Comparison of ENCODE assay signal across 32 mouse cellular contexts in the genomic region with DNA sequence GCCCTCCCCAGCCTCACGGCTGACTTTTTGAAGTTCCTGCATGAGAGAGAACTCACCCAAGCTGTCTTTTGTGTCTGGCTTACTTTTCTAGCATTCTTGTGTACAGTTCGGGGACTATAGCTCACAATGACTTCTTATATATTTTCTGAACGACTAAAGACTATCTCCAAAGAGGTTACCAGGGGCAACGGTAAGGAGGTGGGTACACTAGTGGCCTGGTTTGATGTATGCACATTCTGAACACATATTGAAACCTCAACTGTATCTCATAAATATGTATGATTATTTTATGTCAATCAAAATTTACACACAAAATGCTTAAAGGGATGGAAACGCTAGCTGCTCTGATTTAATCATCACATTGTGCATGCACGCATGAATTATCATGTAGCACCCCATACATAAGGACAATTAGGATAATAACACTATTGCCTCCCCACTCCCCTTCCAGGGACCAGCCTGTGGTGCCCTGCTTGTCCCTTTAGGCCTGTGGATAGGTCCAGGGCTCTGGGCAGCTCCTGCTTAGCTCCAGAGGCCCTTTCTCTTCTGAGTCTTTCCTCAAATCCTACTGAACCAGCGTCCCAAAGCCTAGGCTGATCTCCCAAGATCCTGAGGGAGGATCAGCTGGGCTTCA. TPM values are rescaled to one million over a fixed set of nuclear protein-coding genes. Genes with fewer than 3 reads are reported as not detected.
A peak's percentile ranks its signal among the peaks of the same experiment; 100 is the strongest.
DNase-seq lines count a peak whose midpoint lies in the region; ATAC-seq lines count a peak whose summit lies in the region.
"Had no signal": no experiment of that assay in that cellular context is flagged by ENCODE, and none has a peak within 500 bp of the region (broad histone marks: within the 10 kb centered on the region; RNA-seq: fewer than 3 reads in every experiment).

No protein-coding gene starts in this region.

- no peak overlapping the region for H3K9ac ChIP-seq in hindbrain, embryonic 12.5 days
- H3K9ac ChIP-seq in hindbrain, embryonic 11.5 days (ENCODE audit: low read depth, low read length) = no peak overlapping the region
- 0 out of 2 replicates have a peak overlapping the region, but pooled peaks have one; percentile 31 for H3K9ac ChIP-seq in neural tube, embryonic 13.5 days
- no peak overlapping the region for H3K9ac ChIP-seq in neural tube, embryonic 15.5 days (replicated peaks)
- no peak overlapping the region for H3K9ac ChIP-seq in midbrain, embryonic 15.5 days
- H3K9ac ChIP-seq in kidney, embryonic 14.5 days (ENCODE audit: low read depth, low read length) = no peak overlapping the region
- H3K9ac ChIP-seq: embryonic facial prominence, embryonic 13.5 days; heart, embryonic 15.5 days; limb, embryonic 15.5 days; liver, embryonic 13.5 days had no signal

- H3K4me1 ChIP-seq in hindbrain, embryonic 12.5 days = peaks cover 17% of the 10 kb centered on the region
- H3K4me1 ChIP-seq in hindbrain, embryonic 11.5 days (replicated peaks; ENCODE audit: control insufficient read depth, insufficient read depth, low read length) = no peaks in the 10 kb centered on the region
- H3K4me1 ChIP-seq in neural tube, embryonic 13.5 days (replicated peaks) = peaks cover 18% of the 10 kb centered on the region
- H3K4me1 ChIP-seq in neural tube, embryonic 15.5 days = peaks cover 8% of the 10 kb centered on the region
- H3K4me1 ChIP-seq in midbrain, embryonic 15.5 days = peaks cover 16% of the 10 kb centered on the region
- no peaks in the 10 kb centered on the region for H3K4me1 ChIP-seq in kidney, embryonic 14.5 days (ENCODE audit: control insufficient read depth, insufficient read depth, low read length)
- H3K4me1 ChIP-seq: embryonic facial prominence, embryonic 13.5 days; heart, embryonic 15.5 days; limb, embryonic 15.5 days; liver, embryonic 13.5 days had no signal

- ATAC-seq in hindbrain, embryonic 12.5 days (ENCODE audit: low FRiP score) = peak; percentile 35; the same call in 1 of the 2 replicates
- no peak for ATAC-seq in hindbrain, embryonic 11.5 days (ENCODE audit: low FRiP score)
- no peak for ATAC-seq in neural tube, embryonic 13.5 days (ENCODE audit: low read depth)
- no peak for ATAC-seq in neural tube, embryonic 15.5 days (ENCODE audit: low FRiP score)
- 0 out of 2 replicates have a peak, but pooled peaks have one; percentile 56 for ATAC-seq in midbrain, embryonic 15.5 days (replicated peaks)
- no peak for ATAC-seq in kidney, embryonic 14.5 days (ENCODE audit: low FRiP score, low TSS enrichment)
- ATAC-seq: CD4-positive, CD25-positive, alpha-beta regulatory T cell, adult 4 months; intestine, postnatal 0 days had no signal

- H3K4me2 ChIP-seq in hindbrain, embryonic 12.5 days (replicated peaks) = no peak overlapping the region
- H3K4me2 ChIP-seq in hindbrain, embryonic 11.5 days (replicated peaks; ENCODE audit: low read depth, low read length) = no peak overlapping the region
- H3K4me2 ChIP-seq in neural tube, embryonic 13.5 days = no peak overlapping the region
- H3K4me2 ChIP-seq in neural tube, embryonic 15.5 days = no peak overlapping the region
- H3K4me2 ChIP-seq in midbrain, embryonic 15.5 days = no peak overlapping the region
- no peak overlapping the region for H3K4me2 ChIP-seq in kidney, embryonic 14.5 days (replicated peaks; ENCODE audit: low read depth, low read length)
- H3K4me2 ChIP-seq: embryonic facial prominence, embryonic 13.5 days; heart, embryonic 15.5 days; limb, embryonic 15.5 days; liver, embryonic 13.5 days had no signal

- H3K27me3 ChIP-seq in hindbrain, embryonic 12.5 days = no peaks in the 10 kb centered on the region
- no peaks in the 10 kb centered on the region for H3K27me3 ChIP-seq in hindbrain, embryonic 11.5 days (ENCODE audit: control insufficient read depth, insufficient read depth, low read length)
- H3K27me3 ChIP-seq in neural tube, embryonic 13.5 days = no peaks in the 10 kb centered on the region
- H3K27me3 ChIP-seq in neural tube, embryonic 15.5 days (replicated peaks) = no peaks in the 10 kb centered on the region
- H3K27me3 ChIP-seq in midbrain, embryonic 15.5 days (replicated peaks) = no peaks in the 10 kb centered on the region
- H3K27me3 ChIP-seq in kidney, embryonic 14.5 days (ENCODE audit: control insufficient read depth, insufficient read depth, low read length) = no peaks in the 10 kb centered on the region
- H3K27me3 ChIP-seq: embryonic facial prominence, embryonic 13.5 days; heart, embryonic 15.5 days; limb, embryonic 15.5 days; liver, embryonic 13.5 days had no signal

- no peak for DNase-seq in hindbrain, embryonic 11.5 days (ENCODE audit: low spot score)
- no peak for DNase-seq in gastrocnemius, adult 8-10 months (ENCODE audit: low spot score in 2 of 2)
- DNase-seq: adrenal gland, postnatal 14 days; cerebellum, adult 11-12 months; cerebellum, adult 9-11 months; gastrocnemius, postnatal 25 days; heart, adult 11 months; kidney, adult 9 months; kidney, postnatal 14 days; layer of hippocampus, adult 9-11 months; liver, embryonic 13.5 days; lung, adult 2 months; lung, postnatal 10 days; right cerebral cortex, postnatal 4 days; thymus, adult 18-20 months; thymus, postnatal 36 days had no signal

- 69% methylated on average over 7 of the region's 7 CpGs for WGBS in hindbrain, embryonic 12.5 days
- 77% methylated on average over 7 of the region's 7 CpGs for WGBS in hindbrain, embryonic 11.5 days
- 76% methylated on average over 7 of the region's 7 CpGs for WGBS in neural tube, embryonic 13.5 days
- 68% methylated on average over 7 of the region's 7 CpGs for WGBS in neural tube, embryonic 15.5 days
- WGBS in midbrain, embryonic 15.5 days = 49% methylated on average over 7 of the region's 7 CpGs
- 89% methylated on average over 7 of the region's 7 CpGs for WGBS in kidney, embryonic 14.5 days

- no peak overlapping the region for H3K4me3 ChIP-seq in hindbrain, embryonic 12.5 days
- H3K4me3 ChIP-seq in hindbrain, embryonic 11.5 days (ENCODE audit: low read depth, low read length) = no peak overlapping the region
- no peak overlapping the region for H3K4me3 ChIP-seq in neural tube, embryonic 13.5 days
- H3K4me3 ChIP-seq in neural tube, embryonic 15.5 days (replicated peaks) = no peak overlapping the region
- no peak overlapping the region for H3K4me3 ChIP-seq in midbrain, embryonic 15.5 days
- no peak overlapping the region for H3K4me3 ChIP-seq in kidney, embryonic 14.5 days (ENCODE audit: low read length)
- H3K4me3 ChIP-seq: embryonic facial prominence, embryonic 13.5 days; heart, embryonic 10.5 days; heart, embryonic 15.5 days; limb, embryonic 10.5 days; limb, embryonic 15.5 days; liver, embryonic 13.5 days had no signal

- H3K9me3 ChIP-seq in hindbrain, embryonic 12.5 days (replicated peaks) = no peaks in the 10 kb centered on the region
- no peaks in the 10 kb centered on the region for H3K9me3 ChIP-seq in hindbrain, embryonic 11.5 days (ENCODE audit: control insufficient read depth, low read length)
- no peaks in the 10 kb centered on the region for H3K9me3 ChIP-seq in neural tube, embryonic 13.5 days
- no peaks in the 10 kb centered on the region for H3K9me3 ChIP-seq in neural tube, embryonic 15.5 days (replicated peaks)
- H3K9me3 ChIP-seq in midbrain, embryonic 15.5 days = no peaks in the 10 kb centered on the region
- no peaks in the 10 kb centered on the region for H3K9me3 ChIP-seq in kidney, embryonic 14.5 days (ENCODE audit: control insufficient read depth, low read length)
- H3K9me3 ChIP-seq: embryonic facial prominence, embryonic 13.5 days; heart, embryonic 10.5 days; heart, embryonic 15.5 days; limb, embryonic 10.5 days; limb, embryonic 15.5 days; liver, embryonic 13.5 days had no signal

- no peaks in the 10 kb centered on the region for H3K36me3 ChIP-seq in hindbrain, embryonic 12.5 days
- no peaks in the 10 kb centered on the region for H3K36me3 ChIP-seq in hindbrain, embryonic 11.5 days (ENCODE audit: control insufficient read depth, insufficient read depth, low read length)
- no peaks in the 10 kb centered on the region for H3K36me3 ChIP-seq in neural tube, embryonic 13.5 days
- H3K36me3 ChIP-seq in neural tube, embryonic 15.5 days = no peaks in the 10 kb centered on the region
- no peaks in the 10 kb centered on the region for H3K36me3 ChIP-seq in midbrain, embryonic 15.5 days (replicated peaks)
- H3K36me3 ChIP-seq in kidney, embryonic 14.5 days (ENCODE audit: control insufficient read depth, insufficient read depth, low read length) = no peaks in the 10 kb centered on the region
- H3K36me3 ChIP-seq: embryonic facial prominence, embryonic 13.5 days; heart, embryonic 10.5 days; heart, embryonic 15.5 days; limb, embryonic 10.5 days; limb, embryonic 15.5 days; liver, embryonic 13.5 days had no signal

- H3K27ac ChIP-seq in hindbrain, embryonic 12.5 days = peak overlapping the region; percentile 68; the same call in 1 of the 2 replicates
- H3K27ac ChIP-seq in hindbrain, embryonic 11.5 days (ENCODE audit: low read depth, low read length) = no peak overlapping the region
- no peak overlapping the region for H3K27ac ChIP-seq in neural tube, embryonic 13.5 days (replicated peaks)
- H3K27ac ChIP-seq in neural tube, embryonic 15.5 days (replicated peaks) = no peak overlapping the region
- H3K27ac ChIP-seq in midbrain, embryonic 15.5 days = peak overlapping the region; percentile 65
- H3K27ac ChIP-seq in kidney, embryonic 14.5 days (ENCODE audit: low read depth, low read length) = no peak overlapping the region
- H3K27ac ChIP-seq: embryonic facial prominence, embryonic 13.5 days; heart, embryonic 10.5 days; heart, embryonic 15.5 days; limb, embryonic 10.5 days; limb, embryonic 15.5 days; liver, embryonic 13.5 days; macrophage; stomach, postnatal 0 days had no signal

RNA-seq across cellular contexts. Expression of a gene that starts 33.0 kb away (rescaled TPM):
- 2.0 and 2.6 TPM in 2 replicates for polyA plus RNA-seq in hindbrain, embryonic 12.5 days (2016; fragmentation: Nextera tagmentation; extraction: Ambion mirVana)
- polyA plus RNA-seq in hindbrain, embryonic 11.5 days (2014; fragmentation: Nextera tagmentation; extraction: Ambion mirVana) = 1.4 and 1.8 TPM in 2 replicates
- polyA plus RNA-seq in neural tube, embryonic 13.5 days (2015; fragmentation: Nextera tagmentation; extraction: Ambion mirVana) = 6.3 and 8.8 TPM in 2 replicates
- polyA plus RNA-seq in neural tube, embryonic 15.5 days (2015; fragmentation: Nextera tagmentation; extraction: Ambion mirVana) = 11.2 and 12.4 TPM in 2 replicates
- 5.8 and 9.3 TPM in 2 replicates for polyA plus RNA-seq in midbrain, embryonic 15.5 days (2015; fragmentation: Nextera tagmentation; extraction: Ambion mirVana)
- total RNA-seq in gastrocnemius, adult 8-10 months (2022) = 1 to 10 TPM; 3.0 to 6.3 (median 4.2) TPM
- 1.5 and 1.9 TPM in 2 replicates for polyA plus RNA-seq in kidney, embryonic 14.5 days (2014; fragmentation: Nextera tagmentation; extraction: Ambion mirVana)
- total RNA-seq: common myeloid progenitor, adult 5-6 weeks had no signal
- polyA plus RNA-seq: CD4-positive, CD25-positive, alpha-beta regulatory T cell, adult 4 months; macrophage had no signal

RNA-seq across cellular contexts. Expression of a gene that starts 46.2 kb away (rescaled TPM):
- polyA plus RNA-seq in hindbrain, embryonic 12.5 days (2016; fragmentation: Nextera tagmentation; extraction: Ambion mirVana) = 0.51 and 0.61 TPM in 2 replicates
- 0.25 and 0.49 TPM in 2 replicates for polyA plus RNA-seq in hindbrain, embryonic 11.5 days (2014; fragmentation: Nextera tagmentation; extraction: Ambion mirVana)
- 1.1 and 1.7 TPM in 2 replicates for polyA plus RNA-seq in neural tube, embryonic 13.5 days (2015; fragmentation: Nextera tagmentation; extraction: Ambion mirVana)
- polyA plus RNA-seq in neural tube, embryonic 15.5 days (2015; fragmentation: Nextera tagmentation; extraction: Ambion mirVana) = 1.9 and 2.7 TPM in 2 replicates
- polyA plus RNA-seq in midbrain, embryonic 15.5 days (2015; fragmentation: Nextera tagmentation; extraction: Ambion mirVana) = 2.3 and 2.4 TPM in 2 replicates
- 100 to 1,000 TPM; 128 to 144 (median 135) TPM for total RNA-seq in gastrocnemius, adult 8-10 months (2022)
- polyA plus RNA-seq in kidney, embryonic 14.5 days (2014; fragmentation: Nextera tagmentation; extraction: Ambion mirVana) = 0.10 and 0.19 TPM in 2 replicates
- total RNA-seq: common myeloid progenitor, adult 5-6 weeks had no signal
- polyA plus RNA-seq: CD4-positive, CD25-positive, alpha-beta regulatory T cell, adult 4 months; liver, embryonic 13.5 days; macrophage; spleen, adult 2 months had no signal

Comparison
In these comparisons a context has a peak if more than half of its experiments do, and no peak if none do; other contexts are left out.
1. ATAC-seq: peak in hindbrain, embryonic 12.5 days (single experiment) and midbrain, embryonic 15.5 days (single experiment); none in hindbrain, embryonic 11.5 days (single experiment), neural tube, embryonic 13.5 days (single experiment), neural tube, embryonic 15.5 days (single experiment) and kidney, embryonic 14.5 days (single experiment).
2. H3K27ac ChIP-seq: peak in hindbrain, embryonic 12.5 days (single experiment) and midbrain, embryonic 15.5 days (single experiment); none in hindbrain, embryonic 11.5 days (single experiment), neural tube, embryonic 13.5 days (single experiment), neural tube, embryonic 15.5 days (single experiment) and kidney, embryonic 14.5 days (single experiment).